Mouse (Mus musculus) heart, adult 2 months (tissue): Measurements from ENCODE around the gene Pabpc4. TPM values are rescaled to one million over a fixed set of nuclear protein-coding genes. Genes with fewer than 3 reads are reported as not detected.
A peak's percentile ranks its signal among the peaks of the same experiment; 100 is the strongest.
"Not testable (repeated sequence)": the region's sequence is repeated elsewhere in the genome, so short reads cannot be mapped to it uniquely, and the experiment has no call there.

Experiments used
- DNase-seq, 2 experiments: peaks; one replicate each; pipeline ENCODE4 v3.0.0; 2021
- H3K27ac ChIP-seq: fragments of 200-600 bp; 2 replicates; pipeline ENCODE4 v1.8.1; 2022
- H3K27me3 ChIP-seq: fragments of 200-500 bp; 2 replicates; pipeline ENCODE4 v1.6.1; 2012; ENCODE audit warnings: mild to moderate bottlenecking, low read length, inconsistent platforms, mixed read lengths; ENCODE audit not compliant: control insufficient read depth, insufficient read depth
- H3K36me3 ChIP-seq: fragments of 200-500 bp; 2 replicates; pipeline ENCODE4 v1.6.1; 2012; ENCODE audit warnings: low read length, inconsistent platforms; ENCODE audit not compliant: control insufficient read depth, insufficient read depth
- H3K4me1 ChIP-seq: fragments of 200-500 bp; 2 replicates; pipeline ENCODE4 v1.6.1; 2011; ENCODE audit warnings: low read length; ENCODE audit not compliant: control insufficient read depth, insufficient read depth
- H3K4me3 ChIP-seq: fragments of 200-600 bp; 2 replicates; pipeline ENCODE4 v1.8.1; 2022
- H3K79me2 ChIP-seq: fragments of 200-500 bp; replicated peaks from 2 replicates; pipeline ENCODE4 v1.6.1; 2012; ENCODE audit warnings: mild to moderate bottlenecking, inconsistent platforms, low read length, moderate library complexity, mixed read lengths; ENCODE audit not compliant: control insufficient read depth, insufficient read depth
- H3K9ac ChIP-seq: fragments of 200-500 bp; 2 replicates; pipeline ENCODE4 v1.6.1; 2012; ENCODE audit warnings: low read depth, mild to moderate bottlenecking, control low read depth, inconsistent platforms, low read length, mixed read lengths
- CTCF ChIP-seq: fragments of 200-600 bp; IDR thresholded peaks from 2 replicates; pipeline ENCODE4 v1.8.1; 2022; ENCODE audit warnings: antibody characterized with exemption, mild to moderate bottlenecking, moderate library complexity
- EP300 ChIP-seq: fragments of 200-500 bp; IDR thresholded peaks from 2 replicates; pipeline ENCODE4 v1.6.1; 2011; ENCODE audit warnings: low read depth, low read length, control low read depth; ENCODE audit not compliant: insufficient read depth
- POLR2A ChIP-seq: fragments of 200-500 bp; IDR thresholded peaks from 2 replicates; pipeline ENCODE4 v1.6.1; 2011; ENCODE audit warnings: mild to moderate bottlenecking, low read depth, low read length, control low read depth; ENCODE audit not compliant: insufficient read depth
- WGBS: fragments of 180-500 bp; shearing (Covaris S2); methylation state at CpG from one replicate; pipeline ENCODE4 v1.1.7; 2018; 5-methylcytosine and 5-hydroxymethylcytosine counted together
- intact Hi-C: fragments of 180-260 bp; cut with DNase I; formaldehyde crosslinking; loops from one replicate; pipeline ENCODE4 v1.15.1; 2025
- polyA plus RNA-seq: library from polyadenylated mRNA; depleted of rRNA; stranded (reverse); fragments of >200 nt; gene quantifications from 2 replicates; pipeline ENCODE4 v1.2.3, GENCODE M21; 2012
- total RNA-seq, 2 experiments: library from RNA; stranded (reverse); gene quantifications; 2 replicates each; pipeline ENCODE4 v1.2.3; 2021

The Pabpc4 gene
- total and polyA plus RNA-seq, 3 experiments: 299 to 376 (median 336) TPM

GRCm38 (mm10) chr4:123293661-123294443, 31.7 kb downstream of the Pabpc4 start:
- Histone ChIP-seq H3K36me3 (peaks cover 5% of the 10 kb centered on the region), H3K4me3 (no peak overlapping the region), H3K79me2 (no peaks in the 10 kb centered on the region), H3K9ac (no peak overlapping the region), H3K27ac (no peak overlapping the region), H3K27me3 (no peaks in the 10 kb centered on the region), H3K4me1 (no peaks in the 10 kb centered on the region)
- WGBS: 68% methylated on average over 7 of the region's 7 CpGs
- intact Hi-C loops: no loop called here
- peak in 1 of 2 experiments; percentile 37 for DNase-seq
- TF ChIP-seq EP300 (no peak), CTCF (peak; percentile 26)

DNA sequence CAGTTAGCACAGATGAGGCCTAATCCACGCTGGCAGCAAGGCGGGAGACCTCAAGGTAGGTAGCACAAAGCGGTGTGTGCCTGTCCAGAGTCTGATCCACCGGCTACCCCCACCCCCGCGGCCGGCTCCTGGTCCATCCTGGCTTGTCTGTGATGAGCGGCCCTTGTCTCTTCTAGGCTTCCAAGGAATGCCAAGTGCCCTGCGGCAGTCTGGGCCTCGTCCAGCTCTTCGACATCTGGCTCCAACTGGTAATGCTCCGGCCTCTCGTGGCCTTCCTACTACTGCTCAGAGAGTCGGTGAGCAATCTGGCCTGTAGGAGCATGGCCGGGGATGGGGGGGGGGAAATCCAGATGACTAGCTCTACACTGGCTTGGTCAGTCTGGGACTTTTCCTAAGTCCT, 32.9 kb downstream of the Pabpc4 start:
- H3K27ac ChIP-seq, DNase-seq, H3K4me1 ChIP-seq, intact Hi-C loops, H3K79me2 ChIP-seq, H3K9ac ChIP-seq, H3K4me3 ChIP-seq, H3K27me3 ChIP-seq, H3K36me3 ChIP-seq: not testable (repeated sequence)
- 63% methylated on average over 15 of the region's 15 CpGs for WGBS

GRCm38 (mm10) chr4:123295516-123296147, 33.5 kb downstream of the Pabpc4 start:
- intact Hi-C loops: no loop called here
- Histone ChIP-seq H3K27me3 (no peaks in the 10 kb centered on the region), H3K4me1 (peaks cover 2% of the 10 kb centered on the region; the same call in 1 of the 2 replicates), H3K9ac (no peak overlapping the region), H3K27ac (no peak overlapping the region), H3K36me3 (peaks cover 7% of the 10 kb centered on the region), H3K79me2 (no peaks in the 10 kb centered on the region), H3K4me3 (no peak overlapping the region)
- TF ChIP-seq CTCF (no peak), EP300 (no peak), POLR2A (no peak)
- peak in 1 of 2 experiments; percentile 35 for DNase-seq
- 75% methylated on average over 21 of the region's 21 CpGs for WGBS

- Histone ChIP-seq H3K9ac (no peak overlapping the region), H3K79me2 (no peaks in the 10 kb centered on the region), H3K27ac (no peak overlapping the region), H3K4me3 (no peak overlapping the region), H3K27me3 (no peaks in the 10 kb centered on the region), H3K4me1 (peaks cover 2% of the 10 kb centered on the region; the same call in 1 of the 2 replicates), H3K36me3 (peaks cover 7% of the 10 kb centered on the region)
- 62% methylated on average over 5 of the region's 5 CpGs for WGBS
- TF ChIP-seq CTCF: no peak
- no peak for TF ChIP-seq POLR2A
- no peak for TF ChIP-seq EP300
- intact Hi-C loops: no loop called here
- no peak for DNase-seq
These were observed 34.0 kb downstream of the Pabpc4 start for GRCm38 (mm10) chr4:123296148-123296534.

DNA sequence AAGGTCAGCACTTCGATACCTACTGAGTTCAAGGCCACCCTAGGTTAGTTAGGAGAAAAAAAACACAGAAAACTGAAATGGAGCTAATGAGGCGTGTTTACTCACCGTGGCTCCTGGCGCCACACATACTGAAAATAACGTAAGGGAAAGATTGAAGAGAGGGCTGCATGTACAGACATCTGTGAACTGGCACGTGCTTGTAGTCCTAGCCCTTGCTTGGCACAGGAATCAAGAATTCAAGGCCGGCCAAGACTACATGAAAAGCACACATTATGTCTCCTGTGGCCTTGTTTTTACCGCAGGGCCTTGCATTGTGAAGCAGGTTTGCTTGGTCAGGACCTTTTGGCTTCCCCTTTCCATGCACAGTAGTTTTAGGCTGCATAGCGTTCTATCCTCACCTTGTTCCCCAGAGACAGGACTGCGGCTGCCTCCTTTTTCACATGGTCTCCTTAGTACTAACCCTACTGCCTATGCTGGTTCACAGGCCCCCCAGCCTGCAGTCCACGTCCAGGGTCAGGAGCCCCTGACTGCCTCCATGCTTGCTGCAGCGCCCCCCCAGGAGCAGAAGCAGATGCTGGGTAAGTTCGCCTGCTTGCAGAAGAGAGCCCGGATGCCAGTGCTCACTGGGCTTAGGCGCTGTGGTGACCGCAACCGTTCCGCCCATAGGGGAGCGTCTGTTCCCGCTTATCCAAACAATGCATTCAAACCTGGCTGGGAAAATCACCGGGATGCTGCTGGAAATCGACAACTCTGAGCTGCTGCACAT, 35.2 kb downstream of the Pabpc4 start:
- intact Hi-C loops: no loop called here
- no peak overlapping the region for H3K9ac ChIP-seq
- no peak for TF ChIP-seq CTCF
- TF ChIP-seq POLR2A: no peak
- TF ChIP-seq EP300: no peak
- peaks cover 2% of the 10 kb centered on the region; the same call in 1 of the 2 replicates for H3K4me1 ChIP-seq
- 83% methylated on average over 22 of the region's 22 CpGs for WGBS
- H3K36me3 ChIP-seq: peaks cover 7% of the 10 kb centered on the region
- no peaks in the 10 kb centered on the region for H3K79me2 ChIP-seq
- no peak for DNase-seq
- no peaks in the 10 kb centered on the region for H3K27me3 ChIP-seq
- H3K27ac ChIP-seq: no peak overlapping the region
- H3K4me3 ChIP-seq: no peak overlapping the region

- no peak overlapping the region for H3K27ac ChIP-seq
- H3K36me3 ChIP-seq: peaks cover 7% of the 10 kb centered on the region
- peaks cover 2% of the 10 kb centered on the region; the same call in 1 of the 2 replicates for H3K4me1 ChIP-seq
- H3K4me3 ChIP-seq: no peak overlapping the region
- TF ChIP-seq CTCF (no peak), EP300 (no peak), POLR2A (no peak)
- no peaks in the 10 kb centered on the region for H3K79me2 ChIP-seq
- intact Hi-C loops: no loop called here
- H3K9ac ChIP-seq: no peak overlapping the region
- no peaks in the 10 kb centered on the region for H3K27me3 ChIP-seq
- WGBS: 56% methylated on average over 4 of the region's 4 CpGs
- DNase-seq: peak in 1 of 2 experiments; percentile 39
These were observed 36.1 kb downstream of the Pabpc4 start for GRCm38 (mm10) chr4:123298226-123298625.
